Mouse (Mus musculus): ENCODE measurements around the gene Bdnf. TPM values are rescaled to one million over a fixed set of nuclear protein-coding genes. Genes with fewer than 3 reads are reported as not detected.

The Bdnf gene
- polyA plus RNA-seq, 1 experiment: 1.4 TPM

DNA sequence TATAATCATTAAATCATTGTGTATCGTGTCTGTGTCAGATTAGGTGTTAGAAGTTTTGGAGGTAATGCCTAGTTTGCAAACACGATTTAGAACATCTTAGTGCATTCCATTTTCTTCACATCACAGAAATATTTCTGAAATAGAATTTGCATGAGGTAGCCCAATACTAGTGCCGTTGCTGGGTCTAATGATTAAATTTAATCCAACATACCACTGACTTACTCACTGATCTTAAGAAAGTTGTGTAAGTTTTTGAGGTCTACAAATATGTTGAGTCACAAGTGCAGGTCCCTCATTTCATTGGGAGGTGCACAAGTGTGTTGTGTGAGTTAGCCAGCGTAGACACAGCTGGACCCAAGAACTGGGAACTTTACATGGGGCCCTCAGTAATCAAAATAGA, 29.1 kb downstream of the Bdnf start:
- Histone ChIP-seq H3K27ac (ENCODE audit: insufficient read depth, low read depth, low read length) (no peak overlapping the region), H3K36me3 (ENCODE audit: control insufficient read depth, insufficient read depth, low read length) (no peaks in the 10 kb centered on the region), H3K4me3 (ENCODE audit: insufficient read depth, low read depth, low read length) (no peak overlapping the region), H3K27me3 (replicated peaks; ENCODE audit: control insufficient read depth, insufficient read depth, low read length) (no peaks in the 10 kb centered on the region), H3K4me1 (ENCODE audit: control insufficient read depth, insufficient read depth, low read length) (no peaks in the 10 kb centered on the region; the same call in 1 of the 2 replicates)
- TF ChIP-seq POLR2A (IDR thresholded peaks at IDR 0.05; ENCODE audit: low read depth, low read length) (no peak), CTCF (conservative IDR thresholded peaks at IDR 0.05; ENCODE audit: insufficient read depth, insufficient read length, low read depth, low read length) (no peak)
- WGBS: 69% methylated on average over 4 of the region's 4 CpGs
- DNase-seq: no peak

DNA sequence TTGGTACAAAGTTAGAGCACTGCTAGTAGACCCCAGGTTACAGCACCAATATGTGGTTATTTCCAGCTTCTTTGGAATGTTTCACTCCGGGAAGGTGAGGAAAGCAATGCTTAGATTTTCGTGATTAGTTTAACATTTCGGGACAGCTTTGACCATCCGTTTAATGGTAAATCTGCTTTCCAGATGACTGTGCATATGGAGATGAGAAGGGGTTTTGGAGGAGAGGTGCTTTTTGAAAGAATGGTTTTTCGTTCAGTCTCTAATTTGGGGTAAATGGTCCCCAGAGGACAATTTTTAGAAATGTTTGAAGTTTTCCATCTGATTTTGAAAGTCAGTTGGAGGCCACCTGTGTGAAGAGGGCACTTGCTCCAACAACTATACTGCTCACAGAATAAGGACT, 29.6 kb downstream of the Bdnf start:
- 75% methylated on average over 5 of the region's 5 CpGs for WGBS

DNA sequence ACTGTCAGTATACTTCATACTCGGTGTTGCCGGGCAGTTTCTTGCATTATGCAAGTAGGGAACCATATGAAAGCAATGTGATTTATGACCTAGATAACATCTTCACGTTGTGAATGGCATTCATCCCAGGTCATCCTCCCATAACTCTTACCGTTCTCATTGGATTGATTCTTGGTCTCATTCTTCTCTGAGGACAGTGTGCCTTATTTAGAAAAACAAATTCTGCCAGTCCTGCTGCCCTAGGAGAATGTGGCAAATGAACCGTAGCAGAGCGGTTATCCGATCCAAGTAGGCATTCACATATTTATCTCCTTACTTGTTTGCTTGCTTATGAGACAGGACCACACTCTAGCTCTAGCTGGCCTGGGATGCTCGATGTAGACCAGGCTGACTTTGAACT, 32.0 kb downstream of the Bdnf start:
- no peak overlapping the region for H3K27ac ChIP-seq (ENCODE audit: insufficient read depth, low read depth, low read length)
- peak; percentile 47 for DNase-seq
- H3K27me3 ChIP-seq (replicated peaks; ENCODE audit: control insufficient read depth, insufficient read depth, low read length): no peaks in the 10 kb centered on the region
- H3K4me3 ChIP-seq (ENCODE audit: insufficient read depth, low read depth, low read length): no peak overlapping the region
- no peaks in the 10 kb centered on the region; the same call in 1 of the 2 replicates for H3K4me1 ChIP-seq (ENCODE audit: control insufficient read depth, insufficient read depth, low read length)
- 42% methylated on average over 8 of the region's 8 CpGs for WGBS
- no peaks in the 10 kb centered on the region for H3K36me3 ChIP-seq (ENCODE audit: control insufficient read depth, insufficient read depth, low read length)
- TF ChIP-seq CTCF (conservative IDR thresholded peaks at IDR 0.05; ENCODE audit: insufficient read depth, insufficient read length, low read depth, low read length): no peak
- no peak for TF ChIP-seq POLR2A (IDR thresholded peaks at IDR 0.05; ENCODE audit: low read depth, low read length)

More for the DNA sequence above, 29.6 kb downstream of the Bdnf start:
- H3K4me3 ChIP-seq (ENCODE audit: insufficient read depth, low read depth, low read length): no peak overlapping the region
- H3K27me3 ChIP-seq (replicated peaks; ENCODE audit: control insufficient read depth, insufficient read depth, low read length): no peaks in the 10 kb centered on the region
- no peaks in the 10 kb centered on the region for H3K36me3 ChIP-seq (ENCODE audit: control insufficient read depth, insufficient read depth, low read length)
- TF ChIP-seq POLR2A (IDR thresholded peaks at IDR 0.05; ENCODE audit: low read depth, low read length) (no peak), CTCF (conservative IDR thresholded peaks at IDR 0.05; ENCODE audit: insufficient read depth, insufficient read length, low read depth, low read length) (no peak)
- DNase-seq: no peak
- no peaks in the 10 kb centered on the region; the same call in 1 of the 2 replicates for H3K4me1 ChIP-seq (ENCODE audit: control insufficient read depth, insufficient read depth, low read length)
- H3K27ac ChIP-seq (ENCODE audit: insufficient read depth, low read depth, low read length): no peak overlapping the region

DNA sequence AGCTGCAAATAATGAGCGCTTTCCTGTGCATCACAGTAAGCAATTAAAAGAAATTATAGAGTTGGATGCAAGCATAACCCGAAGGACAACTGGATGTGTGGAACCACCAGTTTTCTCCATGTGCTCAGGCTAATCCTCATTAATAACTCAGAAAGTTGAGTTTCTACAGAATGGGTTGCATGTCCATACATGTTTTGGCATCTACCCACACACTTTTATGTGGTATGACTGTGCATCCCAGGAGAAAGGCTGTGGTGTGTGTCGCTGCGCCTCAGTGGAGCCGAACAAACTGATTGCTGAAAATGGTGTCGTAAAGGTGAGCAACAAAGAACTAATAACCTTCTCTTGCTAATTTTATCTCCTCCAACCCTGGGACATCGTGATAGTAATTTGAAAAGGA, 34.8 kb downstream of the Bdnf start:
- no peaks in the 10 kb centered on the region for H3K27me3 ChIP-seq (replicated peaks; ENCODE audit: control insufficient read depth, insufficient read depth, low read length)
- 77% methylated on average over 7 of the region's 7 CpGs for WGBS
- DNase-seq: no peak
- no peak overlapping the region for H3K27ac ChIP-seq (ENCODE audit: insufficient read depth, low read depth, low read length)
- H3K36me3 ChIP-seq (ENCODE audit: control insufficient read depth, insufficient read depth, low read length): no peaks in the 10 kb centered on the region
- TF ChIP-seq POLR2A (IDR thresholded peaks at IDR 0.05; ENCODE audit: low read depth, low read length) (no peak), CTCF (conservative IDR thresholded peaks at IDR 0.05; ENCODE audit: insufficient read depth, insufficient read length, low read depth, low read length) (no peak)
- H3K4me3 ChIP-seq (ENCODE audit: insufficient read depth, low read depth, low read length): no peak overlapping the region
- no peaks in the 10 kb centered on the region; the same call in 1 of the 2 replicates for H3K4me1 ChIP-seq (ENCODE audit: control insufficient read depth, insufficient read depth, low read length)

DNA sequence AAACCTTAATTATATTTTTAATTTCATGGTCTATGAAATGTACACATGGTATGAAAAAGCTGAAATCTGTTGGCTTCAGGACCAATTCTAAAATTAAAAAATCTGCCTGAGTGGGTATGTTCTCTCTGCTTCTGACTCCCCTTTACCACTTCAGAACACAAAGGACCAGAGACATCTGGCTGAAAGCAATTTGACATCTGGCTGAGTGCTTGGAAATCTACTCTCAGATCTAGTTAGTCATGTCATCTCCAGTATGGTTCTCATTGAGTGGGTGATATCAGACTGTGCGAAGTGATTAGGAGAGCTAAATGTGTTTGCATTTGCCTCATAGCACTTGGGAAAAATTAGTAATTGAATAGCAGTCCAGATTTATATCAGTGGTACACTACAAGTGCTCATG, 36.5 kb downstream of the Bdnf start:
- TF ChIP-seq POLR2A (IDR thresholded peaks at IDR 0.05; ENCODE audit: low read depth, low read length): no peak
- no peak for TF ChIP-seq CTCF (conservative IDR thresholded peaks at IDR 0.05; ENCODE audit: insufficient read depth, insufficient read length, low read depth, low read length)

DNA sequence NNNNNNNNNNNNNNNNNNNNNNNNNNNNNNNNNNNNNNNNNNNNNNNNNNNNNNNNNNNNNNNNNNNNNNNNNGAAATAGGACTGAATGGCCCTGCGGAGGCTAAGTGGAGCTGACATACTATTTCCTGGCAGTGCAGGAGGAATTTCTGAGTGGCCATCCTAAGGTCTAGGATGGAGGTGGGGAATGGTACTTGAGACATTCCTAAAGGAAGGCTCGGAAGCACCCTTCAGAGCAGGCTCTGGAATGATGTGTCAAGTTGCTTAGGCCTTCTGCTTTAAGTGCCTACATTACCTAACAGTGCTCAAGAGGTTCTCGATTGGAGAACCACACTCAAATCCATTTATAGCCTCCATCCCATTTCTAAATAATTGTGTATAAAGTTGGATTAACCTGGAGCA, 50.8 kb downstream of the Bdnf start:
- Histone ChIP-seq H3K4me1 (ENCODE audit: control insufficient read depth, insufficient read depth, low read length) (peaks cover 6% of the 10 kb centered on the region; the same call in 1 of the 2 replicates), H3K4me3 (ENCODE audit: insufficient read depth, low read depth, low read length) (no peak overlapping the region), H3K27ac (ENCODE audit: insufficient read depth, low read depth, low read length) (peak overlapping the region; percentile 50), H3K27me3 (replicated peaks; ENCODE audit: control insufficient read depth, insufficient read depth, low read length) (no peaks in the 10 kb centered on the region), H3K36me3 (ENCODE audit: control insufficient read depth, insufficient read depth, low read length) (no peaks in the 10 kb centered on the region)
- no peak for DNase-seq
- TF ChIP-seq CTCF (conservative IDR thresholded peaks at IDR 0.05; ENCODE audit: insufficient read depth, insufficient read length, low read depth, low read length) (no peak), POLR2A (IDR thresholded peaks at IDR 0.05; ENCODE audit: low read depth, low read length) (no peak)
- WGBS: 84% methylated on average over 3 of the region's 3 CpGs

More for the DNA sequence above, 36.5 kb downstream of the Bdnf start:
- Histone ChIP-seq H3K27ac (ENCODE audit: insufficient read depth, low read depth, low read length) (no peak overlapping the region), H3K27me3 (replicated peaks; ENCODE audit: control insufficient read depth, insufficient read depth, low read length) (no peaks in the 10 kb centered on the region), H3K4me1 (ENCODE audit: control insufficient read depth, insufficient read depth, low read length) (no peaks in the 10 kb centered on the region; the same call in 1 of the 2 replicates), H3K36me3 (ENCODE audit: control insufficient read depth, insufficient read depth, low read length) (no peaks in the 10 kb centered on the region), H3K4me3 (ENCODE audit: insufficient read depth, low read depth, low read length) (no peak overlapping the region)
- DNase-seq: no peak
- 95% methylated on average over 1 of the region's 1 CpGs for WGBS

DNA sequence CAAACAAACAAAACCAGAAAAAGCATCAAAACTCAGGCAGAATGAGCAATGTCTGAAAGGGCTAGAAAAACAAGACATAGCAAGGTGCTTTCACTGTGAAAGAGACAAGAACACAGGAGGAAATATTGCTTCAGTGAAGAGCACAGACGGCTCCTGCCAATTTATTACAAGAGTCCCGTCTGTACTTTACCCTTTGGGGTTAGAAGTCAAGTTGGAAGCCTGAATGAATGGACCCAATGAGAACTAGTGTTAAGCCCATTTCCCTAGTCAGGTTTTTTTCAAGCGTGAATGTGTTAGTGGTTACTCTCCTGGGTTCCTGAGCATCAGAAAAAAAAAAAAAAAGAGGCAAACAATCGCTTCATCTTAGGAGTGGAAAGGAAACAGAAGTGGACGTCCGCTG, 51.3 kb downstream of the Bdnf start:
- TF ChIP-seq POLR2A (IDR thresholded peaks at IDR 0.05; ENCODE audit: low read depth, low read length) (no peak), CTCF (conservative IDR thresholded peaks at IDR 0.05; ENCODE audit: insufficient read depth, insufficient read length, low read depth, low read length) (no peak)
- DNase-seq: peak; percentile 89
- H3K4me3 ChIP-seq (ENCODE audit: insufficient read depth, low read depth, low read length): no peak overlapping the region

More for the DNA sequence above, 51.3 kb downstream of the Bdnf start:
- no peak overlapping the region; the same call in none of the 2 replicates for H3K27ac ChIP-seq (ENCODE audit: insufficient read depth, low read depth, low read length)
- peaks cover 6% of the 10 kb centered on the region; the same call in 1 of the 2 replicates for H3K4me1 ChIP-seq (ENCODE audit: control insufficient read depth, insufficient read depth, low read length)
- 31% methylated on average over 6 of the region's 6 CpGs for WGBS
- H3K36me3 ChIP-seq (ENCODE audit: control insufficient read depth, insufficient read depth, low read length): no peaks in the 10 kb centered on the region
- H3K27me3 ChIP-seq (replicated peaks; ENCODE audit: control insufficient read depth, insufficient read depth, low read length): no peaks in the 10 kb centered on the region

Measured in kidney, adult 2 months (tissue).